18 mouse cellular contexts compared by ENCODE assay signal in genomic region chr3:90125710-90126109, GRCm38 (mm10). TPM values are rescaled to one million over a fixed set of nuclear protein-coding genes. Genes with fewer than 3 reads are reported as not detected.
DNase-seq lines count a peak whose midpoint lies in the region; ATAC-seq and TF ChIP-seq lines count a peak whose summit lies in the region.
"Had no signal": no experiment of that assay in that cellular context is flagged by ENCODE, and none has a peak within 500 bp of the region (broad histone marks: within the 10 kb centered on the region; RNA-seq: fewer than 3 reads in every experiment).

No protein-coding gene starts in this region.

- dilution Hi-C loops in CH12.LX (cut with MboI; ENCODE audit: extremely low pct_ligation_motif_present, extremely low pct_unique_long_range_greater_than_20kb, low sequenced_read_pairs) = no loop called here

- no peak overlapping the region for H3K9ac ChIP-seq in liver, postnatal 0 days (replicated peaks)
- no peak overlapping the region for H3K9ac ChIP-seq in liver, embryonic 11.5 days (ENCODE audit: low read depth, low read length)
- no peak overlapping the region for H3K9ac ChIP-seq in CH12.LX (ENCODE audit: insufficient read depth, low read depth)
- H3K9ac ChIP-seq in forebrain, embryonic 16.5 days (replicated peaks; ENCODE audit: low read depth, low read length) = no peak overlapping the region
- H3K9ac ChIP-seq: forebrain, postnatal 0 days; hindbrain, embryonic 13.5 days; liver, embryonic 14.5 days; neural tube, embryonic 12.5 days had no signal

- no peaks in the 10 kb centered on the region for H3K36me3 ChIP-seq in liver, postnatal 0 days (replicated peaks; ENCODE audit: insufficient read depth, low read length)
- no peaks in the 10 kb centered on the region for H3K36me3 ChIP-seq in liver, embryonic 11.5 days (ENCODE audit: control insufficient read depth, insufficient read depth, low read length)
- no peaks in the 10 kb centered on the region for H3K36me3 ChIP-seq in CH12.LX (replicated peaks in 1 of 2; ENCODE audit: control insufficient read depth in 1 of 2, insufficient read depth in 1 of 2, low read length in 1 of 2)
- H3K36me3 ChIP-seq in macrophage (ENCODE audit: inconsistent target) = no peaks in the 10 kb centered on the region
- H3K36me3 ChIP-seq in forebrain, embryonic 16.5 days (ENCODE audit: control insufficient read depth, insufficient read depth) = no peaks in the 10 kb centered on the region
- H3K36me3 ChIP-seq: hindbrain, embryonic 13.5 days; neural tube, embryonic 12.5 days had no signal

- no peak for TF ChIP-seq CTCF in liver, postnatal 0 days (IDR thresholded peaks at IDR 0.05; ENCODE audit: low read depth)
- no peak for TF ChIP-seq CTCF in CH12.LX (conservative IDR thresholded peaks at IDR 0.05 in 1 of 2, IDR thresholded peaks at IDR 0.05 in 1 of 2; ENCODE audit: low read depth in 2 of 2, low read length in 2 of 2)

- no peak overlapping the region for H3K4me2 ChIP-seq in liver, postnatal 0 days (ENCODE audit: low read depth, low read length)
- no peak overlapping the region for H3K4me2 ChIP-seq in liver, embryonic 11.5 days
- no peak overlapping the region for H3K4me2 ChIP-seq in CH12.LX (ENCODE audit: insufficient read depth, low read depth, poor library complexity, severe bottlenecking)
- no peak overlapping the region for H3K4me2 ChIP-seq in forebrain, embryonic 16.5 days (ENCODE audit: low read length)
- H3K4me2 ChIP-seq: heart, embryonic 11.5 days; hindbrain, embryonic 13.5 days; neural tube, embryonic 12.5 days had no signal

- 41% methylated on average over 5 of the region's 5 CpGs for WGBS in liver, postnatal 0 days (ENCODE audit: insufficient replicate concordance)
- whole genome bisulfite sequencing in liver, embryonic 11.5 days = 74% methylated on average over 5 of the region's 5 CpGs
- 3% methylated on average over 5 of the region's 5 CpGs for WGBS in macrophage (ENCODE audit: missing documents)
- 77% methylated on average over 5 of the region's 5 CpGs for WGBS in forebrain, embryonic 16.5 days

- DNase-seq in liver, postnatal 0 days = no peak
- DNase-seq in liver, embryonic 11.5 days (ENCODE audit: low spot score) = no peak
- peak; percentile 93 for DNase-seq in CH12.LX (ENCODE audit: extremely low read depth)
- DNase-seq in skeletal muscle tissue, adult 2 months (ENCODE audit: low read depth, low spot score) = peak; percentile 10
- DNase-seq in embryo, embryonic 9.5 days (ENCODE audit: extremely low spot score) = no peak
- DNase-seq: cerebellum, adult 9-10 months; forebrain, postnatal 0 days; heart, postnatal 10 days; kidney, adult 9 months; kidney, postnatal 36 days; right cerebral cortex, postnatal 14 days had no signal

- no peak for TF ChIP-seq EP300 in liver, postnatal 0 days (IDR thresholded peaks at IDR 0.05; ENCODE audit: low read depth)
- peak; percentile 98 for TF ChIP-seq EP300 in CH12.LX (IDR thresholded peaks at IDR 0.05; ENCODE audit: low read length)

- peak; percentile 46; the same call in 1 of the 2 replicates for TF ChIP-seq POLR2A in CH12.LX (IDR thresholded peaks at IDR 0.05; ENCODE audit: low read depth, low read length)

- in situ Hi-C loops in CH12.LX (cut with MboI; ENCODE audit: low pct_ligation_motif_present, low pct_unique_long_range_greater_than_20kb, low sequenced_read_pairs) = no loop called here

- no peaks in the 10 kb centered on the region for H3K79me2 ChIP-seq in CH12.LX (replicated peaks; ENCODE audit: control insufficient read depth, extremely low read depth, insufficient read depth, poor library complexity, severe bottlenecking)
- no peaks in the 10 kb centered on the region for H3K79me2 ChIP-seq in macrophage (ENCODE audit: inconsistent target)

- no peaks in the 10 kb centered on the region for H3K9me3 ChIP-seq in liver, postnatal 0 days (ENCODE audit: low read length)
- no peaks in the 10 kb centered on the region for H3K9me3 ChIP-seq in liver, embryonic 11.5 days (ENCODE audit: control insufficient read depth, low read length)
- no peaks in the 10 kb centered on the region for H3K9me3 ChIP-seq in CH12.LX (replicated peaks; ENCODE audit: low read length)
- H3K9me3 ChIP-seq in forebrain, embryonic 16.5 days (ENCODE audit: control insufficient read depth, low read length) = no peaks in the 10 kb centered on the region
- H3K9me3 ChIP-seq: hindbrain, embryonic 13.5 days; neural tube, embryonic 12.5 days had no signal

- peak overlapping the region; percentile 52; the same call in 1 of the 2 replicates for H3K27ac ChIP-seq in liver, postnatal 0 days (ENCODE audit: low read depth)
- no peak overlapping the region for H3K27ac ChIP-seq in liver, embryonic 11.5 days (ENCODE audit: low read depth, low read length)
- H3K27ac ChIP-seq in CH12.LX (ENCODE audit: insufficient read depth, low read depth) (peak overlapping the region; percentile 52), macrophage (peak overlapping the region; percentile 25; the same call in 1 of the 2 replicates)
- no peak overlapping the region for H3K27ac ChIP-seq in forebrain, embryonic 16.5 days (ENCODE audit: low read length)
- H3K27ac ChIP-seq: hindbrain, embryonic 13.5 days; liver, embryonic 14.5 days; neural tube, embryonic 12.5 days had no signal

- no peaks in the 10 kb centered on the region for H3K4me1 ChIP-seq in liver, postnatal 0 days (ENCODE audit: insufficient read depth)
- no peaks in the 10 kb centered on the region for H3K4me1 ChIP-seq in liver, embryonic 11.5 days (replicated peaks; ENCODE audit: control insufficient read depth, insufficient read depth, low read length)
- peaks cover 4 to 31% of the 10 kb centered on the region in 2 experiments for H3K4me1 ChIP-seq in CH12.LX (ENCODE audit: control insufficient read depth in 1 of 2, insufficient read depth in 2 of 2)
- H3K4me1 ChIP-seq in forebrain, embryonic 16.5 days (replicated peaks; ENCODE audit: control insufficient read depth, insufficient read depth, low read length) = no peaks in the 10 kb centered on the region
- H3K4me1 ChIP-seq: hindbrain, embryonic 13.5 days; neural tube, embryonic 12.5 days had no signal

- peak; percentile 14 for TF ChIP-seq RAD21 in CH12.LX (IDR thresholded peaks at IDR 0.05; ENCODE audit: low read depth, low read length)

- H3K4me3 ChIP-seq in liver, postnatal 0 days (ENCODE audit: low read depth, low read length) = no peak overlapping the region
- H3K4me3 ChIP-seq in liver, embryonic 11.5 days (ENCODE audit: low read depth, low read length) = no peak overlapping the region
- H3K4me3 ChIP-seq in CH12.LX (replicated peaks in 1 of 3; ENCODE audit: low read depth in 2 of 3, low read length in 2 of 3, poor library complexity in 1 of 3) (no peak overlapping the region), macrophage (ENCODE audit: inconsistent target) (no peak overlapping the region)
- H3K4me3 ChIP-seq in forebrain, embryonic 16.5 days (replicated peaks; ENCODE audit: low read length) = no peak overlapping the region
- H3K4me3 ChIP-seq: hindbrain, embryonic 13.5 days; neural tube, embryonic 12.5 days had no signal

- 0 out of 2 replicates have a peak, but pooled peaks have one; percentile 12 for ATAC-seq in liver, postnatal 0 days
- ATAC-seq in liver, embryonic 11.5 days (replicated peaks; ENCODE audit: low FRiP score) = no peak
- no peak for ATAC-seq in erythroblast, adult 5-6 weeks (replicated peaks; ENCODE audit: low FRiP score, poor library complexity, severe bottlenecking)
- no peak for ATAC-seq in forebrain, embryonic 16.5 days
- ATAC-seq: forebrain, postnatal 0 days had no signal

- no peaks in the 10 kb centered on the region for H3K27me3 ChIP-seq in liver, postnatal 0 days (ENCODE audit: insufficient read depth, low read length)
- no peaks in the 10 kb centered on the region for H3K27me3 ChIP-seq in liver, embryonic 11.5 days (replicated peaks; ENCODE audit: control insufficient read depth, insufficient read depth, low read length)
- no peaks in the 10 kb centered on the region for H3K27me3 ChIP-seq in CH12.LX (replicated peaks)
- H3K27me3 ChIP-seq in forebrain, embryonic 16.5 days (replicated peaks; ENCODE audit: control insufficient read depth, insufficient read depth, low read length) = no peaks in the 10 kb centered on the region
- H3K27me3 ChIP-seq: hindbrain, embryonic 13.5 days; neural tube, embryonic 12.5 days had no signal

TF ChIP-seq in CH12.LX, 34 proteins besides CTCF, POLR2A, EP300 and RAD21 (continues in another document):
- TF ChIP-seq ZC3H11A (IDR thresholded peaks at IDR 0.05; ENCODE audit: low read depth, low read length) (no peak), CHD1 (IDR thresholded peaks at IDR 0.05; ENCODE audit: low read depth, low read length) (no peak)

RNA-seq across cellular contexts. Expression of gene Nup210l, which starts 21.8 kb away (rescaled TPM):
- 0.02 and 0.04 TPM in 2 replicates for polyA plus RNA-seq in liver, postnatal 0 days (2015; fragmentation: Nextera tagmentation; extraction: Ambion mirVana)
- 0.34 and 0.49 TPM in 2 replicates for polyA plus RNA-seq in liver, embryonic 11.5 days (2014; fragmentation: Nextera tagmentation; extraction: Ambion mirVana)
- total RNA-seq in CH12.LX (2012; rRNA removed) = 0.42 and 0.67 TPM in 2 replicates
- 0.43 and 0.63 TPM in 2 replicates for total RNA-seq in CH12.LX (2014; rRNA removed)
- polyA plus RNA-seq in CH12.LX (2012; ENCODE audit: insufficient read length, low read depth) = 0.47 and 0.61 TPM in 2 replicates
- 1 to 10 TPM in 25 of 26 experiments, under 1 TPM in 1; 0.99 to 4.0 (median 1.7) TPM for total RNA-seq in macrophage (2018; cell fraction: chromatin; rRNA removed)
- under 1 TPM in 23 of 26 experiments, not detected in 3; 0.03 to 0.16 (median 0.06) TPM for total RNA-seq in macrophage (2018; cell fraction: cytosol; rRNA removed)
- 1 to 10 TPM in 6 of 26 experiments, under 1 TPM in 20; 0.34 to 3.5 (median 0.68) TPM for total RNA-seq in macrophage (2018; cell fraction: nucleus; rRNA removed)
- polyA plus RNA-seq in macrophage (2018) = 0.04 TPM in 1 of 3 replicates, not detected in the others
- 0.58 TPM in 1 of 2 replicates, not detected in the other for total RNA-seq in erythroblast, adult 5-6 weeks (2015; ENCODE audit: low replicate concordance)
- 0.09 and 0.14 TPM in 2 replicates for total RNA-seq in erythroblast, adult 5-6 weeks (2017; ENCODE audit: low replicate concordance)
- 0.22 and 0.42 TPM in 2 replicates for polyA plus RNA-seq in forebrain, embryonic 16.5 days (2015; fragmentation: Nextera tagmentation; extraction: Ambion mirVana)

RNA-seq across cellular contexts. Expression of gene Tpm3, which starts 53.3 kb away (rescaled TPM):
- polyA plus RNA-seq in liver, postnatal 0 days (2015; fragmentation: Nextera tagmentation; extraction: Ambion mirVana) = 156 and 162 TPM in 2 replicates
- polyA plus RNA-seq in liver, embryonic 11.5 days (2014; fragmentation: Nextera tagmentation; extraction: Ambion mirVana) = 443 and 461 TPM in 2 replicates
- total RNA-seq in CH12.LX (2012; rRNA removed) (309 and 364 TPM in 2 replicates), CH12.LX (2014; rRNA removed) (448 and 501 TPM in 2 replicates)
- polyA plus RNA-seq in CH12.LX (2012; ENCODE audit: insufficient read length, low read depth) (810 and 952 TPM in 2 replicates), macrophage (2018) (516 to 899 TPM (median 852 TPM) in 3 replicates)
- 1,000 to 10,000 TPM; 1,125 to 1,738 (median 1,409) TPM for total RNA-seq in macrophage (2018; cell fraction: chromatin; rRNA removed)
- total RNA-seq in macrophage (2018; cell fraction: cytosol; rRNA removed) = 100 to 1,000 TPM; 586 to 974 (median 713) TPM
- total RNA-seq in macrophage (2018; cell fraction: nucleus; rRNA removed) = 1,000 to 10,000 TPM in 4 of 26 experiments, 100 to 1,000 TPM in 22; 756 to 1,242 (median 926) TPM
- total RNA-seq in erythroblast, adult 5-6 weeks (2015; ENCODE audit: low replicate concordance) = 132 and 146 TPM in 2 replicates
- total RNA-seq in erythroblast, adult 5-6 weeks (2017; ENCODE audit: low replicate concordance) = 200 and 233 TPM in 2 replicates
- 471 and 509 TPM in 2 replicates for polyA plus RNA-seq in forebrain, embryonic 16.5 days (2015; fragmentation: Nextera tagmentation; extraction: Ambion mirVana)

Comparison
In these comparisons a context has a peak if more than half of its experiments do, and no peak if none do; other contexts are left out.
1. H3K27ac ChIP-seq: peak in liver, postnatal 0 days (single experiment), CH12.LX (single experiment) and macrophage (single experiment); none in liver, embryonic 11.5 days (single experiment) and forebrain, embryonic 16.5 days (single experiment).
2. DNase-seq: peak in CH12.LX (single experiment) and skeletal muscle tissue, adult 2 months (single experiment); none in liver, postnatal 0 days (single experiment), liver, embryonic 11.5 days (single experiment) and embryo, embryonic 9.5 days (single experiment).